Mouse (Mus musculus) common myeloid progenitor, adult 5-6 weeks (primary cell): Measurements from ENCODE around the gene Mthfs. TPM values are rescaled to one million over a fixed set of nuclear protein-coding genes. Genes with fewer than 3 reads are reported as not detected.
"Not testable (repeated sequence)": the region's sequence is repeated elsewhere in the genome, so short reads cannot be mapped to it uniquely, and the experiment has no call there.

Source experiments
- ATAC-seq: replicated peaks from 2 replicates; pipeline ENCODE4 v1.8.0; 2016; ENCODE audit warnings: low read depth, mild to moderate bottlenecking, moderate TSS enrichment, inconsistent platforms; ENCODE audit not compliant: poor library complexity, severe bottlenecking
- total RNA-seq: library from RNA; stranded (forward); fragments of 200-1000, 187-1606 nt; gene quantifications from 2 replicates; pipeline ENCODE4 v1.2.3, GENCODE M21; 2017

The Mthfs gene
- total RNA-seq, 1 experiment from 2014 or later: 7.7 TPM

GRCm38 (mm10) chr9:89238976-89239505, 28.6 kb downstream of the Mthfs start:
- not testable (repeated sequence) for ATAC-seq

GRCm38 (mm10) chr9:89240516-89241019, 30.1 kb downstream of the Mthfs start:
- not testable (repeated sequence) for ATAC-seq

- ATAC-seq: peak; percentile 61
Measured at GRCm38 (mm10) chr9:89253400-89253799, 42.9 kb downstream of the Mthfs start.

- ATAC-seq: peak; percentile 77
Measured at GRCm38 (mm10) chr9:89256556-89257335, 46.3 kb downstream of the Mthfs start.

GRCm38 (mm10) chr9:89263968-89264367, 53.5 kb downstream of the Mthfs start:
- no peak for ATAC-seq

- no peak for ATAC-seq
Measured at GRCm38 (mm10) chr9:89264571-89264970, 54.1 kb downstream of the Mthfs start.

GRCm38 (mm10) chr9:89267093-89267492, 56.6 kb downstream of the Mthfs start:
- ATAC-seq: peak; percentile 68

DNA sequence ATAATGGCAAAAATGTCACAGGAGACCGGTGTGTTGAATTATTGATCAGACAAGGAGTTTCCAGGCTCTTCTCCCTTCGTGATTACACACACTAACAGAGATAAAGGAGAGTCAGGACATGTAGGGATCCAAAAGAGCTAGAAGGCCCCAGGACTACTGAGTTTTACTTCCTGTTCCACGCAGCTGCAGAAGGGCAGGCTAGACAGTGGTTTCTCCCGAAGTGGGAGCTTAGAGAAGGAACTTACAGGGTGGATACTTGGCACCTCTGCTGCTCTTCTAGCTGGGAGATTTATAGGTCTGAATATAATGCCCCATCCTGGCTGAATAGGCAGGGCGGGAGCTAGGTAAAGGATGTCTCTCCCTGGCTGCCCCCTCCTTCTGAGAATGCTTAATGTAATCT, 57.1 kb downstream of the Mthfs start:
- peak; percentile 87 for ATAC-seq

DNA sequence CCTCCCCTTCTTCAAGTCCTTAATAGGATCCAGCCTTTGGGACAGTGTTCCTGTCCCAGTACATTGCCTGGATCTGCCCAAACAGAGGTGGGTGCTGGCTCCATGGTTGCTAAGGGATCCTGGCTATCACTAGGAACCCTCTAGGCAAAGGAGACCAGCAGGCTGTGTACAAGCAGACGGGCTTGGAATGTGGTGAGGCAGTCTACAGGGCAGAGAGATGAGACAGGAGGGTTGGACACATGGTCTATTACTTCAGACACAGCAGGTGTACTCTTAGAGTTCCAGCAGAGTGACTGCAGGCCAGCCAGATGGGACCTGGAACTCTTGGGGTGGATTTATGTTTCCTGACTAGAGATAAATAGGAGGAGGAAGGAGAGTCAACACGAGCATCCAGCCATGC, 59.9 kb downstream of the Mthfs start:
- ATAC-seq: no peak

GRCm38 (mm10) chr9:89273766-89274165, 63.3 kb downstream of the Mthfs start:
- no peak for ATAC-seq

DNA sequence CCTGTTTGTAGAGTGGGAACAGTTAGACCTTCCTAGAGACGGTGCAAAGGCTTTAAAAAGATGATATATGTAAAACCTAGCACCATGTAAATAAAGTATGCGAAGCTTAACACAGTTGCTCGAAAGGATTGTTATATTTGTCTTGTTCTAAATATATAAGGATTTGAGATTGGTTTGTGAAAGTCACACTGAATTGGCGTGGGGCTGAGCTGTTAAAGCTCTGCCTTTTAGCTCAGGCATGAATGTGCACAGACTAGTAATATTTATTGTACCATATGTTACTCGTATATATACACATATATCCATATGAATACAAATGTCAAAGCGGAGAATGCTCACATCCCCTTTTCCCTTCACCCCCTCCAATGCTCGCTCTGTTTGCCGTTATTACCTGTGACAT, 67.7 kb downstream of the Mthfs start:
- no peak for ATAC-seq

DNA sequence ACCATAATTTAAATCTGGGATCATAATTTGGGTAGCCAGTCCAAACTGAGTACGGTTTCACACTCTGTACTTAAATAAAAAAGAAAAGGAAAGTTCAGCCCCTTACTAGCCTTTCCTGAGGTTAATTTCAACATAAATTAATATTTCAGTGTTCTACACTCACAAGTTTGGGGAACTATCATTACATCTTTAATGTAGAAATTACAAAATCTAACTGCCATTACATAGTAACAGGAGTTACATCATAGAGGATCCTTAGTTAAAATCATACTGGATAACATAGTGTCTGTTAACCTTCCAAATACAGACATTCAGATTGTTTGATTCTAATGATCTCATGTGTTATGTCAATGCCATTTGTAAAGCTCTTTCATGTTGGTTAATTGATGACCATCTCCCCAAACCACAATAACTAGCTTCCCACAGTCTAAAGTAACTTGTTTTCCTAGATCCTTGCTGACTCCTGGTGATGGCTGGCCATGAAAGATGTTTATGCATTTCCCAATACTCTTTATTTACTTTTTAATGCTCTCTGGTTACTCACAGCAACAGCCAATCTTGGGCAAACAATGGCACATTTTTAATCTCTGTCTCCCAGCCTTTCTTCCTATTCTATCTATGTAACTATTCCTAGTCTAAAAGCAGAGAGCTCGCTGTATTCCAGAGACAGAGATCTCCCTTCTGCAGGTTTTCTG, 72.0 kb downstream of the Mthfs start:
- ATAC-seq: no peak

DNA sequence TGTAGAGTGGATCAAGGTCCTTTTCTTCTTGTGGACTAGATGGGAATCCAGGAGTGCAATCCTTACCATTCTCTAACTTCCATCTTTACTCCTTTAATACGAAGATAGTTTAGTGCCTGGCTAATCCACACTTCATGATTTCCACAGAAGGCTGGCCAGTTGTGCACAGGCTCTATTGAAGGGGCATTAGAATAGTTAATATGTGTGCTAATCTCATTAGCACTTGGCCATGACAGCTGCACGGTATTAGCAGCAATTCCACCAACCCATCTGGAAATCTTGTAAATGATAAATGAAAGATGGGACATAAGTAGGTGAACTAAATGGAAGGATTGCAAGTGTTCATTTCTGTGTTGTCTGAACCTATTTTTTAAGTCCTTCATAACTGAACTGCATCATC, 77.6 kb downstream of the Mthfs start:
- no peak for ATAC-seq

DNA sequence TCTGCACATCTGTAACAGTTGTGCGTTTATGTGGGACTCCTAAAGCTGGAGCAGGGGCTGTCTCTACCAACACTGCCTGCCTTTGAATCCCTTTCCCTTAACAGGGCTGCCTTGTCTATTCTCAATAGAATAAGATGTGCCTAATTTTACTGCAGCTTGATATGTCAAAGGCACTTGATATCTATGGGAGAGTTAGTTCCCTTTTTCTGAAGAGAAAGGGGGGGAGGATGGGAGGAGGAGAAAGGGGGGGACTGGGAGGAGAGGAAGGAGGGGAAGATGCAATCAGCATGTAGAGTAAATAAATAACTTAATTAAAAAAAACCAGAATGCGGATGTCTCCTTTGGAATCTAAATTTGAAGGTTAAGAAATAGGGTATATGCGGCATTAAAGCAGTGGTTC, 82.9 kb downstream of the Mthfs start:
- peak; percentile 99 for ATAC-seq

- ATAC-seq: no peak
Measured at GRCm38 (mm10) chr9:89294121-89294520, 83.6 kb downstream of the Mthfs start.

GRCm38 (mm10) chr9:89305637-89306036, 95.2 kb downstream of the Mthfs start:
- ATAC-seq: no peak

- no peak for ATAC-seq
Measured at GRCm38 (mm10) chr9:89308357-89309194, 98.1 kb downstream of the Mthfs start.

DNA sequence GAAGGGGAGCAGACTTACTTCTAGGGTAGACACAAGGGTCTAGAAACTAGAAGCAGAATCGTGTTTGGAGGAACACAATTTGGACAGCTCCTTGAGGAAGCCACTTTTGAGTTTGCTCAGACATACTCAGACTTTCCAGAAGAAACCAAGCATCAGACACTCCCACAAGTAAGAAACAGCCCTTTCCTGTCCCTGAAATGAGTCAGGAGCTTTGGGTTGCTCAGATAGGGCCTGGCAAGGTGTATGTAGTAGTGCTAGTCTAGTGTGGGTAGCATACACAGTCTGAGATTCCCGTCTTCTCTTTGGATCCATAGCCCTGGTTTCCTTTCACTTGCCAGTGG, 98.7 kb downstream of the Mthfs start:
- ATAC-seq: no peak

DNA sequence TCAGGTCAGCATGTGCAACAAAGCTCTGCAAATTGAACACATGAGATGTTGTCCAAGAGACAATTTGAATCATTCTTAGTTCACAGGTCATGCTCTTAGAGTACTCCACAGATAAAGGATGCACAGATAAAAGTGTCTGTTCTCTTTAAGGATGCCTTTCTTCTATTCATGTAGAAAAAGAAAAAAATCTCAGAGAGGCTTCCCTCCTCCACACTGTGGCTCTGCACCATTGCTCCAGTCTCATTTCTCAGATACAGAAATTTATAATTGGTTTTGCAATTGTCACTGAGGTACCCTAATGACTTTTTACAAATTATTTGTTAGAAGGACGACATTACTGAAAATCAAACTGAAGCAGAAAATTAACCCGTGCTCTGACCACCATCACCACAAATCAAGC, 101.2 kb downstream of the Mthfs start:
- ATAC-seq: no peak

DNA sequence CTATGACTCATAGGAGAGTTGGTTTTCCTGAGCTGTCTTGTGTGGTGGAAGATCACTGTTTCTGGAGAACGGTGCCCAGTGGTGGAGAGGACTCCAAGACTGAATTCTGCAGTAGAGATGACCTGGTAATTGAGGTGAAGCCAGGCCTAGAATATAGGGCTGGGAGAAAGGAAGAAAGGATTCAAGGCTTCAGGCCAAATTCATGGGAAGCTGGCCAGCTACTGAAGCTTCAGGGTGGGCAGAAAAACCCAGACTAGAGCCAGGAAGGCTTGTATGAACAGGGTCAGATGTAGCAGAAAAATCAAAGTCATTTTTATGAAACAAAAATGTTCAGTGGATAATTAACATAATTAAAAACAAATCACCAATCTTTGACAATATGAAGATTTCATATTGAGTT, 163.3 kb downstream of the Mthfs start:
- no peak for ATAC-seq
